Mouse (Mus musculus): ENCODE data around the gene Dppa2. TPM values are rescaled to one million over a fixed set of nuclear protein-coding genes. Genes with fewer than 3 reads are reported as not detected.
A peak's percentile ranks its signal among the peaks of the same experiment; 100 is the strongest.

Gene Dppa2
- total RNA-seq, 2 experiments from 2014 or later, result not detected

DNA sequence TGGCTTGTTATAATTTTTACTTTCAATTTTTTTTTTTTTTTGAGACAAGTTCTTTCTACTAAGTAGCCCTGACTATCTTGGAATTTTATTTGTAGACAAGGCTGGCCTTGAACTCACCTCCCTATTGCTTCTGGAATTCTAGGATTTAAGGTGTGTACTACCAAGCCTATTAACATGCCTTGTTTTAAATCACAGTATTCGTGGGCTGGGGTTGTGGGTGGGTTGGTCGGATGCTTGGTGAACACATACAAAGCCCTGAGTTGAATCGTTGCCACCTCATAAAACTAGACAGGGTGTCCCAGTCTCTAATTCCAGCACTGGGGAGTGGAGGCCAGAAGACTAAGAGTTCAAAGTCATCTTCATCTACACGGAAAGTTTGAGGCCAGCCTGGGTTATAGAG, 31.6 kb downstream of the Dppa2 start:
- intact Hi-C loops (cut with DNase I), result no loop called here
- DNase-seq, result no peak

GRCm38 (mm10) chr16:48344193-48344592, 40.5 kb downstream of the Dppa2 start:
- intact Hi-C loops (cut with DNase I), result no loop called here

GRCm38 (mm10) chr16:48347246-48347645, 43.5 kb downstream of the Dppa2 start:
- no peak for DNase-seq
- intact Hi-C loops (cut with DNase I), result no loop called here

More at GRCm38 (mm10) chr16:48344193-48344592, 40.5 kb downstream of the Dppa2 start:
- DNase-seq, result no peak

DNA sequence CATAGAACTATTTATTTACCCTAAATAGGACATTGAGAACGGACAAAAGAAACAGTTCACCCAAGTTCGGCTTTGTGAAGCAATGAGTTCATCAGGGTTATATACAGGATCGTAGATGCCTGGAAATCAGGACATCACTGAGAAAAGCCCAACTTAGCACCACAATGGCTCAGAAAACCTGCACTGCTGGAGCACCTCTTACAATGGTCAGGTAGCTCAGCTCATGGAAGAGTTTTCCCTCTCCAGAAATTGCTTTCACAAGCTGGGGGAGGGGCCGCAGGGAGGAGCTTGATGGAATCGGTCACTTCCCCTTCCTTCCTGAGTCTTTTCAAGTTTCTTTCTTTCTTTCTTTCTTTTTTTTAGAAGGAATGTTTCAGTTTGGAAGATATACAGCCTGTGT, 52.0 kb downstream of the Dppa2 start:
- intact Hi-C loops (cut with DNase I), result no loop called here
- DNase-seq, result no peak

DNA sequence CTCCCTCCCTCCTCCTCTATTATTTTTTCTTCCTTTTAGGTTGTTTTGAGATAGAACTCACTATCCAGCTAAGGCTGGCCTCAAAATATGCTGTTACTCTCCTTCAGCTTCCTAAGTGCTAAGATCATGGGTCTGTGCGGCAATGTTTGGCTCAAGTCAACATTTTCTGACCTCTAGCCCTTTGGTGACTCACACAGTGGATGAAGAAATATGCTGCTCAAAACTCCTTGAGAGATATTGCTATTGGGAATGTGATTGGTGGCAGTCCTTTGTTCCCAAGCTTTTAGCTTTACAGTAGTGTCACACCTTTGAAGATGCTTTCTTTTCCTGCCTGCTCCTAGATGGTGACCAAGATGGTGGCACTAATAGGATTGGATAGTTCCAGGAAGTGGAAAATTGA, 52.7 kb downstream of the Dppa2 start:
- intact Hi-C loops (cut with DNase I), result no loop called here
- peak in 1 of 2 experiments; percentile 18 for DNase-seq

DNA sequence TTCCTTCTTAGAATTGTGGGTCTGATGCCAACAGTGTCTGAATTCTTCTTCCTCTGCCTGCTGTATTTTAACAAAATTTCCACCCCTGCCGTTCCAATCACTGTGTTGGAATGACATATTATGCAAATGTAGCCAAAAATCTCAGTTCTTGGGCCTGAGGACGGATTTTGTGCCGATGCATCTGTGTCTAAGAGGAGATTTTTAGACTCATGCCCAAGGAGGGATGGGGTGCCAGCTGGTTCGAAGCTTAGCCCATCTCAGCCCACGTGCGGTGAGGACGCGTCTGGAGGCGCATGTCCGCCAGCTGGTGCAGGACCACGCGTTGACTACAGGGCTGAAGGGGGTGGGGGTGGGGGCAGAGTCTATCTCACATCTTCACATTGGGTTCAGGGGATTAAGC, 57.2 kb downstream of the Dppa2 start:
- no peak for DNase-seq
- intact Hi-C loops (cut with DNase I), result no loop called here

DNA sequence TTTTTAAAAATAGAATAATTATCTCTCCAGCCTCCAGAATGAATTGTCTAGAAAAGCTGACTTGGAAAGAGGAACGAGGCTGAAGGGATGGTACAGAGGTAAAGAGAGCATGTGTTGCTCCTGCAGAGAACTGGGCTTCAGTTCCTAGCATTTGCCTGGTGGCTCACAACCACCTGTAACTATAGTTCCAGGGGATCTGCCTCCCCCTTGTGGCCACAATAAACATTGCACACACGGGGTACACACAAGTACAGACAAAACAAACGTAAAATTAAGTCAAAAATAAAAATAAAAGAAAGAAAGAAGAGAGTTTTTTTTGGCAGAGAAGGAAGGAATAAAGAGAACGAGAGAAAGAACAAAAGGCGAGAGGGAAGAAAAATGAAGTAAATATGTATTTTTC, 63.1 kb downstream of the Dppa2 start:
- intact Hi-C loops (cut with DNase I), result no loop called here
- DNase-seq, result no peak

GRCm38 (mm10) chr16:48368096-48368495, 64.4 kb downstream of the Dppa2 start:
- intact Hi-C loops (cut with DNase I), result no loop called here
- DNase-seq, result no peak

Other genes with a start within 250 kb of the Dppa2 start
- gene Dppa4, start 20.2 kb upstream of the Dppa2 start, total RNA-seq (2021), result not detected
- not detected for gene Gm5485, start 108.5 kb downstream of the Dppa2 start, total RNA-seq (2021)
- not detected for gene Morc1, start 127.3 kb downstream of the Dppa2 start, total RNA-seq (2021)

Measured in heart, postnatal 36 days (tissue).